Mouse (Mus musculus) layer of hippocampus, postnatal 36 days (tissue): ENCODE results near the gene Traf7. TPM values are rescaled to one million over a fixed set of nuclear protein-coding genes. Genes with fewer than 3 reads are reported as not detected.

Experiments used
- DNase-seq, 2 experiments: peaks; one replicate each; pipeline ENCODE4 v3.0.0; 2022
- total RNA-seq, 2 experiments: library from RNA; stranded (reverse); gene quantifications; 2 replicates each; pipeline ENCODE4 v1.2.3; 2021

The Traf7 gene
- total RNA-seq, result 10 to 100 TPM; 86.7 to 95.1 TPM

GRCm38 (mm10) chr17:24527723-24528559 is at the start of gene Traf7:
Traf7 (minus strand) TSS chr17:24527938.
- peak; percentile 89 to 91 for DNase-seq

- no peak for DNase-seq
Observed at GRCm38 (mm10) chr17:24573811-24574210, 46.1 kb upstream of the Traf7 start.

GRCm38 (mm10) chr17:24572651-24573245 is 45.0 kb upstream of the Traf7 start:
- DNase-seq, result no peak

GRCm38 (mm10) chr17:24569837-24570236 is 42.1 kb upstream of the Traf7 start:
- DNase-seq, result no peak

GRCm38 (mm10) chr17:24567034-24567779 is 39.5 kb upstream of the Traf7 start:
- no peak for DNase-seq

GRCm38 (mm10) chr17:24565792-24566191 is 38.1 kb upstream of the Traf7 start:
- DNase-seq, result no peak

GRCm38 (mm10) chr17:24565092-24565491 is 37.4 kb upstream of the Traf7 start:
- DNase-seq, result no peak

GRCm38 (mm10) chr17:24564422-24564821 is 36.7 kb upstream of the Traf7 start:
- no peak for DNase-seq

GRCm38 (mm10) chr17:24563638-24564037 is 35.9 kb upstream of the Traf7 start:
- no peak for DNase-seq

- DNase-seq, result no peak
Observed at GRCm38 (mm10) chr17:24561592-24561991, 33.9 kb upstream of the Traf7 start.

GRCm38 (mm10) chr17:24560301-24561028 is 32.7 kb upstream of the Traf7 start:
- DNase-seq, result no peak

GRCm38 (mm10) chr17:24559146-24559545 is 31.4 kb upstream of the Traf7 start:
- DNase-seq, result no peak

- DNase-seq, result no peak
Observed at GRCm38 (mm10) chr17:24558600-24559099, 30.9 kb upstream of the Traf7 start.

- no peak for DNase-seq
Observed at GRCm38 (mm10) chr17:24557091-24557490, 29.4 kb upstream of the Traf7 start.

- DNase-seq, result no peak
Observed at GRCm38 (mm10) chr17:24551050-24551444, 23.3 kb upstream of the Traf7 start.

- peak; percentile 78 to 81 for DNase-seq
Observed at GRCm38 (mm10) chr17:24550416-24551049, 22.8 kb upstream of the Traf7 start.

- peak; percentile 98 to 99 for DNase-seq
Observed at GRCm38 (mm10) chr17:24549618-24550415, 22.1 kb upstream of the Traf7 start, which contains the start of gene Pkd1. Pkd1 (plus strand) TSS chr17:24549834.

- no peak for DNase-seq
Observed at GRCm38 (mm10) chr17:24548921-24549617, 21.3 kb upstream of the Traf7 start.

GRCm38 (mm10) chr17:24548435-24548834 is 20.7 kb upstream of the Traf7 start:
- DNase-seq, result no peak

GRCm38 (mm10) chr17:24546234-24546633 is 18.5 kb upstream of the Traf7 start:
- DNase-seq, result no peak
